Mouse (Mus musculus) frontal cortex, postnatal 10 days (tissue): Measurements from ENCODE around the gene Cyth2.

ENCODE experiments used
- DNase-seq, 2 experiments: peaks; one replicate each; pipeline ENCODE4 v3.0.0; 2022; ENCODE audit warnings: low spot score in 2 of 2, mixed read lengths in 1 of 2

Gene Cyth2

GRCm38 (mm10) chr7:45814841-45815240 lies 460 bp upstream of the Cyth2 start:
- no peak for DNase-seq

GRCm38 (mm10) chr7:45812921-45813320 lies 1.5 kb downstream of the Cyth2 start:
- DNase-seq = peak in 1 of 2 experiments; percentile 16

DNA sequence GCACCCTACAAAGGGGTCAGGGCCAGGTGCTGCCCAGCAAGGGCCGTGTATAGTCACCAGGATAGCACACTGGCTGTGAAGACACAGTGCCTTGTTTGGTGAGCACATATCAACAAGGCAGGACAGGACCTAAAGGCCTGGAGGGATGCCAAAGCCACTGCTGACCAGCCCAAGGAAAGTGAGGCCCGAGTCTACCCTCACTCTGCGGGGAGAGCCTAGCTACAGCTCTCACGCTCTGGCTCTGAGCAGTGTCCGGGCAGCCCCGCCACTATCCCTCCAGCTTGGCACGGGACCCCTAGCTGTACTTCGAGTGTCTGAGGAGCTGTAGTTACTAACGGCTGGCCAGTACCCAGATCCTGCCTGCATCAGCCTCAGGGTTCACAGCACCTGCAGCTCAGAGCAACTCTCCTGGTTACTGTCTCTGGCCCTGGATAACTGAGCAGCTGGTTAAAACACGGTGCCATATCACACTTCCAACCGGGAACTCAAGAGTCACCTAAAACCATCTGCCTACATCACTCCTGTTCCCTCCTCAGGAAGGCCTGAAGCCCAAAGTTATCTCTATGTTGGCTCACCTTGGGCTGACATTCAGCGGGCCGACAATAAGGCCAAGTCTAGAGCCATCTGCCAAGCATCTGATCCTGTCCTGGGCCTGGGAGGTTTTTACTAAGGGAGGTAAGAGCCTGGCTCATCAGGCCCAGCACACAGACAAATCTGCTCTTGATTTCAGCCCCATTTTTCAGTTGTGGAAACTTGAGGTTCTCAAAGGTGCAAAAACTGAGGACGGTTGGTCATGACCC lies 4.9 kb downstream of the Cyth2 start:
- DNase-seq = peak in 1 of 2 experiments; percentile 16

- no peak for DNase-seq
Observed at GRCm38 (mm10) chr7:45808471-45808870, 5.9 kb downstream of the Cyth2 start.

- no peak for DNase-seq
Observed at GRCm38 (mm10) chr7:45805941-45806340, 8.4 kb downstream of the Cyth2 start.

- no peak for DNase-seq
Observed at GRCm38 (mm10) chr7:45802551-45802950, 11.8 kb downstream of the Cyth2 start.

DNA sequence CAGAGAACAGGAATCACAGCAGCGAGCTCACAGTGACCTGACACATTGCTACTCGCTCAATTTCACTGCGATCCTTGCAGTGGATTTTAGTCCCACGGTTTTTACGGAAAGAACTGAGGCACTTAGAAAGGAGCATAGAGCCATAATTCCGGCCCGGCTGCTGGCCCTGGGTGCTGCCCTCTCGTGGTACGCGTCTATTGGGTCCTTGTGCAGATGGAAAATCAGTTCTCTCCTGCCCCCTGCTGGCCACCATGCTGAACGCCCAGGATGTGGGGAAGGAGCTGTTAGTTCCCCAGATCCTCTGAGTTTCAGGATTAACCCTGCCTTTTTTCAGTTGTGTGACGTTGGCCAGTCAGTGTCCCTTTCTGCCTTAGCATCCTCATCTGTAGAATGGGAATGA lies 13.0 kb downstream of the Cyth2 start:
- DNase-seq = peak; percentile 77 to 91

DNA sequence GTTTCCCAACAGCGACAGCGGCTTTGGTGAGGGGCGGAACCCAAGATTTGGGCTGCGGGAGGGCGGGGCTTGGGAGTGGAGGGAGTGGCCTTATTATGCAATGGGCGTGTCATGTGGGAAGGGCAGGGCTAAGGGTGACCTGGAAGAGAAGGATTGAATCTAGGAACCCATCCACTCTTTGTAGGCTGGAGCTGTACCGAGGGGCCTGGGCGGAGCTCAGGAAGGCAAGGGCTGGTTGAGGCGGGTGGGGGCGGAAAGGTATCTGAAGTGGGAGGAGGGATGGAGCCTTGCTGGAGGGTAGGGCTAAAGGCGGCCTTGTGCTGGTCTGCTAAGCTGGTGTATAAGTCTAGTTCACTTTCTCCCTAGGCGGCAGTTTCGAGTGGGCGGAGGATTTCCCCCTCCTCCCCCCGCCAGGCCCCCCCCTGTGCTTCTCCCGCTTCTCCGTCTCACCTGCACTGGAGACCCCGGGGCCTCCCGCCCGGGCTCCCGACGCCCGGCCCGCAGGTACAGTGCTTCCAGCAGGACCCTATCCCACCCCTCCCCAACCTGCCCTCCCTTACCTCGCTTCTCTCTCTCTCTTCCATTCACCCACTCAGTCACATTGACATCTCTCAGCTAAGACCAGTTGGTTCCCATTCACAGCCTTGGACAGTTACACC lies 13.7 kb downstream of the Cyth2 start:
- DNase-seq = peak in 1 of 2 experiments; percentile 22

- DNase-seq = no peak
Observed at GRCm38 (mm10) chr7:45800001-45800400, 14.4 kb downstream of the Cyth2 start.

- no peak for DNase-seq
Observed at GRCm38 (mm10) chr7:45798931-45799330, 15.4 kb downstream of the Cyth2 start.

- DNase-seq = no peak
Observed at GRCm38 (mm10) chr7:45798511-45798836, 15.9 kb downstream of the Cyth2 start.

GRCm38 (mm10) chr7:45797661-45798510 lies 16.5 kb downstream of the Cyth2 start:
- peak in 1 of 2 experiments; percentile 26 for DNase-seq

DNA sequence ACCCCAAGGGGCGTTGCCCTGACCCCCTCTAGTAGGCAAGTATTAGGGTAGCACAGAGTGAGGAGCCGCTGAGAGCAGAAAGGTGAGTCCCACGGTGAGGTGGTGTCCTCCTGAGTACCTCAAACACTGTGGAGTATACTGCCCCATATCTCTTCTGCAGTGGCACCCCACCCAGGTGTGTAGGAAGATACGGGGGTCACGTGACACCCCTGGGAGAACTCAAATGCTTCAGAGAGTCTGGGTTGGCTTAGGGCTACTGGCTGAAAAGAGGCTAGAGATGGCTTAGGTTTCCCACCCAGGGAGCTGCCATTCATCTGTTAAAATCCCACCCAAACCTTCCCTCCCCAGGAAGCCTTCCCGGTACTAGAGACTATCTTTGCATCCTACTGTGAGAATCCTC lies 17.4 kb downstream of the Cyth2 start:
- DNase-seq = no peak

- no peak for DNase-seq
Observed at GRCm38 (mm10) chr7:45794971-45795370, 19.4 kb downstream of the Cyth2 start.

DNA sequence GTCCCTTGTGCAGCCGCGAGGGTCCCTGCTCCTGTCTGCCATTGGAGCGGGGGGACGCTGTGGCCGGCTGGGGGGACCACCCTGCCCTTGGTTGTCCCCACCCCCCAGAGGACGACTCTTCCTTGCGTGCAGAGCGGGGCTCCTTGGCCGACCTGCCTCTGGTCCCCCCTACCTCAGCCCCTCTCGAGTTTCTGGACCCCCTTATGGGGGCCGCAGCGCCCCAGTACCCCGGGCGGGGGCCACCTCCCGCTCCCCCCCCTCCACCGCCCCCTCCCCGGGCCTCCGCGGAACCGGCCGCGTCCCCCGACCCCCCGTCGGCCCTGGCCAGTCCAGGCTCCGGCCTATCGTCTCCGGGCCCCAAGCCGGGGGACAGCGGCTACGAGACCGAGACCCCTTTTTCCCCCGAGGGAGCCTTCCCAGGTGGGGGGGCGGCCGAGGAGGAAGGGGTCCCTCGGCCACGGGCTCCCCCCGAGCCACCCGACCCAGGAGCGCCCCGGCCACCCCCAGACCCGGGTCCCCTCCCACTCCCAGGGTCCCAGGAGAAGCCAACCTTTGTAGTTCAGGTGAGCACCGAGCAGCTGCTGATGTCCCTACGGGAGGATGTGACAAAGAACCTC lies 20.3 kb downstream of the Cyth2 start:
- DNase-seq = no peak

DNA sequence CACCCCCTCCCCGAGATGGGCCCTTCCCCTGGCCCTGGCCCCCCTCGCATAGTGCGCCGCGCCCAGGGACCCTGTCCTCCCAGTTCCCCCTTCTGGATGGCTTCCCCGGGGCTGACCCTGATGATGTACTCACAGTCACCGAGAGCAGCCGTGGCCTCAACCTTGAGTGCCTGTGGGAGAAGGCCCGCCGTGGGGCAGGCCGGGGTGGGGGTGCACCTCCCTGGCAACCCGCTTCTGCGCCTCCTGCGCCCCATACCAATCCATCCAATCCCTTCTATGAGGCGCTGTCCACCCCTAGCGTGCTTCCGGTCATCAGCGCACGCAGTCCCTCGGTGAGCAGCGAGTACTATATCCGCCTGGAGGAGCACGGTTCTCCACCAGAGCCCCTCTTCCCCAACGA lies 21.1 kb downstream of the Cyth2 start:
- DNase-seq = no peak

DNA sequence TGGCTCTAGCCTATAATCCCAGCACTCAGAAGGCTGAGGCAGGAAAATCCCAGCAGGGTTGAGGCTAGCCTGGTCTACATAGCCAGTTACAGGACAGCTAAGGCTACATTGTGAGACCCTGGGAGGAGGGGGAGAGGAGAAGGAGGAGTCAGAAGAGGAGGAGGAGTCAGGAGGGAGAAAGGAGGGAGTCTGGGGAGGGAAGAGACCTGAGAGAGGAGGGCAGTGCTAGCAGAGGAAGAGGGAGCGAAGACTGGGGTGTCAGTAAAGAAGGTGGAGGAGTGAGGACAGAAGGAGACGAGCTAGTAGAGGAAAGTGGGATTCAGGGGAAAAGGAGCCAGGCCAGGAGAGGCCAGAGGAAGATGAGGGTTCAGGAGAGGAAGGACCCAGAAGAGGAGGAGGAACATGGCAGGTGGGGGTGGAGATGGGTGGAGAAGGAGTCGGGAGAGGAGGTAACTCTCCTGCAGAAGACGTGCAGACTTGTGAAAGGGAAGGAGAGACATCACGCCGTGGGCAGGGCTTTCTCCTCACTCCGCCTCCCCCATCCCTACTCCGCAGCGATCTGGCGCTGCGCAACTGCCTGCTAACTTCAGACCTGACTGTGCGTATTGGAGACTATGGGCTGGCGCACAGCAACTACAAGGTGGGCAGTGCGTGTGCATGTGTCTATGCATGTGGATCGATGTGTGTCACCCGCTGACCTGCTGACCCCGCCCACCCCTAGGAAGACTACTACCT lies 22.5 kb downstream of the Cyth2 start:
- peak in 1 of 2 experiments; percentile 13 for DNase-seq

DNA sequence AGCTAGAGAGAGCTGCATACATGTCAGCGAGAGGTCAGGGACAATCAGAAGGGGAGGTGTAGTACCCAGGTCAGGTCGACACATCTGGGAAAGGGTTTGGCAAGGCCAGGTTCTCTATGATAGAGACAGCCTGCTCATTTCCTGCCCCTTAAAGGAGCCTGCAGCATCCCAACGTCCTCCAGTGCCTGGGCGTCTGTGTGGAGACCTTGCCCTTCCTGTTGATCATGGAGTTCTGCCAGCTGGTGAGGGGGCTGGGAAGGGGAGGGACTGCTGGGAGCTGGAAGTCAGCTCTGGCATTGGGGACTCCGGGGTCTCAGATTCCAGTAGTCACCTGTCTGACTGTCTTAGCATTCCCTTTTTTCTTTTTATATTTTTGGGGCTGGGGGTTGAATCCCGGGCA lies 23.7 kb downstream of the Cyth2 start:
- DNase-seq = no peak

DNA sequence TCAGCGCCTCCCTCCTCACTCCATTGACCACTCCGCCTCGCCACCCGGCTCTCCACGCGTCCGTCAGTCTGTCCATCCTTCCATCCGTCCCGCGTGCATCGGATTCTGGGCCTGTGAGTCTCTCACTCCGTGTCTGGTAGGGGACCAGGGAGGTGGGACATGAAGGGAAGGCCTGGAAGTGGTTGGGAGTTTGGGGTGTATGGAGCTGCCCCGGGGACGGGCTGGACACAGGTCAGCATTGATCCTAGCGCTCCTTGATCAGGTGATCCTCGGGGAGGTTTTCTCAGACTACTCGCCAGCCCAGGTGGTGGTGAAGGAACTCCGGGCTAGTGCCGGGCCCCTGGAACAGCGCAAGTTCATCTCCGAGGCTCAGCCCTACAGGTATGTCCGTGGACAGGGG lies 26.7 kb downstream of the Cyth2 start:
- DNase-seq = peak in 1 of 2 experiments; percentile 14

GRCm38 (mm10) chr7:45786661-45787413 lies 27.5 kb downstream of the Cyth2 start:
- DNase-seq = peak; percentile 56 to 70
